Mouse (Mus musculus) MEL (cell line): ENCODE measurements at regions not wholly inside any gene's neighbourhood (a gene's known extent, or its start where the extent isn't known, plus 50 kb on each side); places are given as distances from the start of the nearest gene placed in this dataset.

Source experiments
- CTCF ChIP-seq, 3 experiments: IDR thresholded peaks in 2 of 3; conservative IDR thresholded peaks in 1 of 3; 2 replicates each; pipeline ENCODE4 v1.5.1; 2011 to 2012; ENCODE audit warnings: low read length in 3 of 3, low read depth in 2 of 3, mild to moderate bottlenecking in 2 of 3, improper control_type of control experiment in 1 of 3, inconsistent platforms in 1 of 3, mixed read lengths in 1 of 3, moderate library complexity in 1 of 3; ENCODE audit not compliant: control insufficient read depth in 1 of 3, insufficient read depth in 1 of 3, poor library complexity in 1 of 3, severe bottlenecking in 1 of 3
- MAZ ChIP-seq: IDR thresholded peaks from 2 replicates; pipeline ENCODE4 v1.6.1; 2012; ENCODE audit warnings: low read depth, mild to moderate bottlenecking, inconsistent platforms, low read length, improper control_type of control experiment

GRCm38 (mm10) chr11:114513446-114513845, 154.9 kb upstream of the Rpl38 start:
- no peak for TF ChIP-seq CTCF (IDR thresholded peaks at IDR 0.05 in 2 of 3, conservative IDR thresholded peaks at IDR 0.05 in 1 of 3; ENCODE audit: control insufficient read depth in 1 of 3, insufficient read depth in 1 of 3, low read depth in 2 of 3, low read length in 3 of 3, poor library complexity in 1 of 3, severe bottlenecking in 1 of 3)
- no peak for TF ChIP-seq MAZ
